Mouse (Mus musculus) MEL (cell line): ENCODE measurements around the gene Gid4. TPM values are rescaled to one million over a fixed set of nuclear protein-coding genes. Genes with fewer than 3 reads are reported as not detected.

Experiments
- DNase-seq: peaks from one replicate; pipeline ENCODE4 v3.0.0; 2011; ENCODE audit warnings: low read depth, low spot score
- H3K27ac ChIP-seq: 2 replicates; pipeline ENCODE4 v1.5.1; 2012; ENCODE audit warnings: low read depth, mild to moderate bottlenecking, control low read depth, low read length, moderate library complexity; ENCODE audit not compliant: control insufficient read depth
- H3K27me3 ChIP-seq, 2 experiments: fragments of 150-350 bp in 1 of 2; sonication (generic) in 1 of 2; 2 replicates each; pipeline ENCODE4 v1.6.1; 2012; ENCODE audit warnings: low read length in 2 of 2, mild to moderate bottlenecking in 2 of 2, improper control_type of control experiment in 1 of 2, moderate library complexity in 1 of 2; ENCODE audit not compliant: insufficient read depth in 2 of 2, control insufficient read depth in 1 of 2
- H3K36me3 ChIP-seq, 2 experiments: 2 replicates each; pipeline ENCODE4 v1.6.1; 2012 to 2014; ENCODE audit warnings: low read length in 2 of 2, improper control_type of control experiment in 1 of 2, inconsistent platforms in 1 of 2, mild to moderate bottlenecking in 1 of 2; ENCODE audit not compliant: insufficient read depth in 2 of 2, control insufficient read depth in 1 of 2
- H3K4me1 ChIP-seq, 2 experiments: fragments of 150-350 bp in 1 of 2; sonication (generic) in 1 of 2; 2 replicates each; pipeline ENCODE4 v1.6.1; 2012; ENCODE audit warnings: low read length in 2 of 2, improper control_type of control experiment in 1 of 2, mild to moderate bottlenecking in 1 of 2; ENCODE audit not compliant: insufficient read depth in 2 of 2, control insufficient read depth in 1 of 2
- H3K4me3 ChIP-seq, 2 experiments: fragments of 150-350 bp in 1 of 2; sonication (generic) in 1 of 2; 2 replicates each; pipeline ENCODE4 v1.5.1; 2012; ENCODE audit warnings: low read depth in 2 of 2, low read length in 2 of 2, mild to moderate bottlenecking in 2 of 2, moderate library complexity in 2 of 2, control low read depth in 1 of 2, improper control_type of control experiment in 1 of 2; ENCODE audit not compliant: control insufficient read depth in 1 of 2, insufficient read depth in 1 of 2
- H3K79me2 ChIP-seq: 2 replicates; pipeline ENCODE4 v1.6.1; 2012; ENCODE audit warnings: mild to moderate bottlenecking, low read length, moderate library complexity; ENCODE audit not compliant: control insufficient read depth, poor library complexity, insufficient read depth
- H3K9ac ChIP-seq: 2 replicates; pipeline ENCODE4 v1.6.1; 2012; ENCODE audit warnings: low read depth, mild to moderate bottlenecking, control low read depth, low read length, moderate library complexity; ENCODE audit not compliant: control insufficient read depth, poor library complexity, severe bottlenecking
- H3K9me3 ChIP-seq: fragments of 150-350 bp; sonication (generic); replicated peaks from 2 replicates; pipeline ENCODE4 v1.6.1; 2012; ENCODE audit warnings: mild to moderate bottlenecking, low read length, improper control_type of control experiment, moderate library complexity; ENCODE audit not compliant: insufficient read depth
- CTCF ChIP-seq, 3 experiments: IDR thresholded peaks in 2 of 3; conservative IDR thresholded peaks in 1 of 3; 2 replicates each; pipeline ENCODE4 v1.5.1; 2011 to 2012; ENCODE audit warnings: low read length in 3 of 3, low read depth in 2 of 3, mild to moderate bottlenecking in 2 of 3, improper control_type of control experiment in 1 of 3, inconsistent platforms in 1 of 3, mixed read lengths in 1 of 3, moderate library complexity in 1 of 3; ENCODE audit not compliant: control insufficient read depth in 1 of 3, insufficient read depth in 1 of 3, poor library complexity in 1 of 3, severe bottlenecking in 1 of 3
- EP300 ChIP-seq, 2 experiments: IDR thresholded peaks; 2 replicates each; pipeline ENCODE4 v1.6.1; 2011; ENCODE audit warnings: improper control_type of control experiment in 2 of 2, low read length in 2 of 2, low read depth in 1 of 2, mild to moderate bottlenecking in 1 of 2
- JUND ChIP-seq: IDR thresholded peaks from 2 replicates; pipeline ENCODE4 v1.6.1; 2011; ENCODE audit warnings: low read depth, mild to moderate bottlenecking, improper control_type of control experiment, low read length
- KAT2A ChIP-seq: conservative IDR thresholded peaks from 2 replicates; pipeline ENCODE4 v1.6.1; 2012; ENCODE audit warnings: low read depth, low read length, improper control_type of control experiment, inconsistent platforms
- MAFK ChIP-seq: IDR thresholded peaks from 2 replicates; pipeline ENCODE4 v1.6.1; 2011; ENCODE audit warnings: low read depth, mild to moderate bottlenecking, low read length, improper control_type of control experiment, borderline replicate concordance
- NELFE ChIP-seq: IDR thresholded peaks from 2 replicates; pipeline ENCODE4 v1.6.1; 2011; ENCODE audit warnings: low read depth, low read length, improper control_type of control experiment
- POLR2AphosphoS2 ChIP-seq: IDR thresholded peaks from 2 replicates; pipeline ENCODE4 v1.6.1; 2011; ENCODE audit warnings: low read length, improper control_type of control experiment
- POLR2AphosphoS5 ChIP-seq: IDR thresholded peaks from 2 replicates; pipeline ENCODE4 v1.6.1; 2012; ENCODE audit warnings: low read depth, borderline replicate concordance, mild to moderate bottlenecking, inconsistent platforms, low read length, moderate library complexity, mixed read lengths
- RAD21 ChIP-seq: IDR thresholded peaks from 2 replicates; pipeline ENCODE4 v1.6.1; 2011; ENCODE audit warnings: mild to moderate bottlenecking, low read depth, low read length, improper control_type of control experiment
- RCOR1 ChIP-seq: IDR thresholded peaks from 2 replicates; pipeline ENCODE4 v1.6.1; 2012; ENCODE audit warnings: low read depth, mild to moderate bottlenecking, inconsistent platforms, low read length, improper control_type of control experiment
- SIN3A ChIP-seq: IDR thresholded peaks from 2 replicates; pipeline ENCODE4 v1.6.1; 2012; ENCODE audit warnings: low read length, improper control_type of control experiment, inconsistent platforms
- SMC3 ChIP-seq: IDR thresholded peaks from 2 replicates; pipeline ENCODE4 v1.6.1; 2011; ENCODE audit warnings: low read depth, low read length, improper control_type of control experiment
- TBP ChIP-seq: IDR thresholded peaks from 2 replicates; pipeline ENCODE4 v1.8.0; 2011; ENCODE audit warnings: low read depth, low read length, improper control_type of control experiment
- TCF12 ChIP-seq: IDR thresholded peaks from 2 replicates; pipeline ENCODE4 v1.6.1; 2014; ENCODE audit warnings: low read depth, mild to moderate bottlenecking, inconsistent platforms, low read length, improper control_type of control experiment, moderate library complexity
- ZKSCAN1 ChIP-seq: IDR thresholded peaks from 2 replicates; pipeline ENCODE4 v1.6.1; 2012; ENCODE audit warnings: low read depth, mild to moderate bottlenecking, inconsistent platforms, low read length, improper control_type of control experiment, moderate library complexity
- polyA plus RNA-seq, 2 experiments: library from polyadenylated mRNA; stranded (reverse) in 1 of 2; unstranded in 1 of 2; fragments of >175 nt in 1 of 2; fragments of >200 nt in 1 of 2; gene quantifications; 2 replicates each; pipeline versions ENCODE4 v1.2.1 to v1.2.4; 2012; ENCODE audit warnings: low replicate concordance in 2 of 2, low read depth in 1 of 2; ENCODE audit not compliant: insufficient read length in 2 of 2, insufficient read depth in 1 of 2, missing spikeins in 1 of 2
- total RNA-seq: library from RNA; depleted of rRNA; stranded (reverse); fragments of 300-350 nt; gene quantifications from 2 replicates; pipeline ENCODE4 v1.2.3, GENCODE M21; 2012

Gid4 gene
- total and polyA plus RNA-seq, 3 experiments: 25.3 to 114 (median 28.6) TPM

- DNase-seq: peak; percentile 69
- no peaks in the 10 kb centered on the region for H3K9me3 ChIP-seq
- TF ChIP-seq RAD21 (peak; percentile 53), ZKSCAN1 (no peak), CTCF (IDR thresholded peaks at IDR 0.05 in 2 of 3, conservative IDR thresholded peaks at IDR 0.05 in 1 of 3; ENCODE audit: control insufficient read depth in 1 of 3, insufficient read depth in 1 of 3, low read depth in 2 of 3, low read length in 3 of 3, poor library complexity in 1 of 3, severe bottlenecking in 1 of 3) (peak; percentile 74 to 87 (median 82)), SMC3 (peak; percentile 61)
- TF ChIP-seq, all 39 proteins: peak for 3
- no peak overlapping the region for H3K4me3 ChIP-seq
- H3K36me3 ChIP-seq: peaks cover 0 to 8% of the 10 kb centered on the region in 2 experiments; a peak in 2 of 4 replicates
- H3K4me1 ChIP-seq: no peaks in the 10 kb centered on the region
- no peak overlapping the region for H3K27ac ChIP-seq
- no peaks in the 10 kb centered on the region for H3K27me3 ChIP-seq
- H3K9ac ChIP-seq: no peak overlapping the region
- no peaks in the 10 kb centered on the region for H3K79me2 ChIP-seq
Measured at GRCm38 (mm10) chr11:60465943-60466380, 49.0 kb downstream of the Gid4 start.

GRCm38 (mm10) chr11:60469039-60469438, 52.1 kb downstream of the Gid4 start, which contains the start of gene Myo15:
Gene Myo15, plus strand, starts transcription at chr11:60469339.
- H3K9me3 ChIP-seq: no peaks in the 10 kb centered on the region
- no peak for TF ChIP-seq TBP
- TF ChIP-seq SIN3A: no peak
- no peak for TF ChIP-seq JUND
- H3K36me3 ChIP-seq: peaks cover 0 to 2% of the 10 kb centered on the region in 2 experiments; a peak in 1 of 4 replicates
- no peak within 1 kb of the TSS for H3K4me3 ChIP-seq
- H3K9ac ChIP-seq: no peak within 1 kb of the TSS
- H3K4me1 ChIP-seq: no peaks in the 10 kb centered on the region
- no peaks in the 10 kb centered on the region for H3K27me3 ChIP-seq
- no peak for DNase-seq
- no peaks in the 10 kb centered on the region for H3K79me2 ChIP-seq
- H3K27ac ChIP-seq: no peak within 1 kb of the TSS

GRCm38 (mm10) chr11:60470743-60471142, 53.8 kb downstream of the Gid4 start:
- Histone ChIP-seq H3K36me3 (peaks cover 0 to 2% of the 10 kb centered on the region in 2 experiments; a peak in 1 of 4 replicates), H3K27me3 (no peaks in the 10 kb centered on the region), H3K4me1 (no peaks in the 10 kb centered on the region), H3K9me3 (no peaks in the 10 kb centered on the region), H3K27ac (no peak overlapping the region), H3K9ac (no peak overlapping the region), H3K4me3 (no peak overlapping the region), H3K79me2 (no peaks in the 10 kb centered on the region)
- TF ChIP-seq POLR2AphosphoS2 (no peak; the same call in 1 of the 2 replicates), NELFE (no peak), MAFK (no peak), EP300 (IDR thresholded peaks at IDR 0.05; ENCODE audit: low read depth in 1 of 2, low read length in 2 of 2) (no peak), TCF12 (no peak), RCOR1 (no peak), POLR2AphosphoS5 (no peak), SIN3A (no peak), KAT2A (no peak)
- no peak for DNase-seq
